Mouse (Mus musculus) layer of hippocampus, adult 2 months (tissue): ENCODE data around the gene Ctf2. TPM values are rescaled to one million over a fixed set of nuclear protein-coding genes. Genes with fewer than 3 reads are reported as not detected.

ENCODE experiments used
- DNase-seq, 2 experiments: peaks; one replicate each; pipeline ENCODE4 v3.0.0; 2022; ENCODE audit warnings: low spot score in 2 of 2
- H3K27ac ChIP-seq: fragments of 200-600 bp; 2 replicates; pipeline ENCODE4 v1.8.1; 2022
- H3K4me3 ChIP-seq: fragments of 200-600 bp; 2 replicates; pipeline ENCODE4 v1.8.1; 2022; ENCODE audit warnings: mild to moderate bottlenecking
- CTCF ChIP-seq: fragments of 200-600 bp; conservative IDR thresholded peaks from 2 replicates; pipeline ENCODE4 v1.8.1; 2022; ENCODE audit warnings: antibody characterized with exemption, mild to moderate bottlenecking, moderate library complexity
- microRNA-seq, 2 experiments: library from miRNA; unstranded; fragments of <30 nt; microRNA quantifications; one replicate each; pipeline ENCODE4 v1.2.0; 2021
- total RNA-seq, 2 experiments: library from RNA; stranded (reverse); gene quantifications; 2 replicates each; pipeline ENCODE4 v1.2.3; 2021

Gene Ctf2
- total RNA-seq, 2 experiments from 2014 or later = not detected

GRCm38 (mm10) chr7:127681888-127682553 is 49.9 kb downstream of the Ctf2 start:
- H3K27ac ChIP-seq = no peak overlapping the region
- no peak overlapping the region for H3K4me3 ChIP-seq
- no peak for DNase-seq
- no peak for TF ChIP-seq CTCF

GRCm38 (mm10) chr7:127680541-127680940 is 51.4 kb downstream of the Ctf2 start:
- TF ChIP-seq CTCF = no peak
- no peak overlapping the region for H3K4me3 ChIP-seq
- no peak overlapping the region for H3K27ac ChIP-seq
- no peak for DNase-seq

- H3K4me3 ChIP-seq = no peak overlapping the region
- no peak for TF ChIP-seq CTCF
- no peak overlapping the region for H3K27ac ChIP-seq
- DNase-seq = no peak
Measured at GRCm38 (mm10) chr7:127678811-127679210, 53.2 kb downstream of the Ctf2 start.

GRCm38 (mm10) chr7:127677609-127678008 is 54.4 kb downstream of the Ctf2 start:
- Histone ChIP-seq H3K4me3 (no peak overlapping the region), H3K27ac (no peak overlapping the region)
- no peak for DNase-seq
- TF ChIP-seq CTCF = no peak

GRCm38 (mm10) chr7:127677077-127677476 is 54.9 kb downstream of the Ctf2 start:
- DNase-seq = no peak
- no peak overlapping the region for H3K4me3 ChIP-seq
- H3K27ac ChIP-seq = no peak overlapping the region
- TF ChIP-seq CTCF = peak; percentile 75

- peak; percentile 20 to 32 for DNase-seq
- Histone ChIP-seq H3K4me3 (no peak overlapping the region), H3K27ac (peak overlapping the region; percentile 51; the same call in 1 of the 2 replicates)
- no peak for TF ChIP-seq CTCF
Measured at GRCm38 (mm10) chr7:127675391-127675811, 56.6 kb downstream of the Ctf2 start.

GRCm38 (mm10) chr7:127674977-127675376 is 57.0 kb downstream of the Ctf2 start:
- DNase-seq = peak; percentile 87 to 89
- TF ChIP-seq CTCF = peak; percentile 94
- Histone ChIP-seq H3K27ac (peak overlapping the region; percentile 51; the same call in 1 of the 2 replicates), H3K4me3 (no peak overlapping the region)

- no peak for DNase-seq
- Histone ChIP-seq H3K4me3 (no peak overlapping the region), H3K27ac (no peak overlapping the region)
- TF ChIP-seq CTCF = no peak
Measured at GRCm38 (mm10) chr7:127672776-127673175, 59.2 kb downstream of the Ctf2 start.

- H3K27ac ChIP-seq = no peak overlapping the region
- no peak for DNase-seq
- no peak for TF ChIP-seq CTCF
- H3K4me3 ChIP-seq = no peak overlapping the region
Measured at GRCm38 (mm10) chr7:127671880-127672774, 59.8 kb downstream of the Ctf2 start.

Small RNA genes lying within 50 kb of the gene (microRNA-seq; reads per million reads assigned to microRNA genes)
- gene Mir762 = 0 reads per million in 2 experiments

Other genes starting within 250 kb of the Ctf2 start
- gene Srcap, start 220.2 kb downstream of the Ctf2 start, total RNA-seq = 100 to 1,000 TPM; 118 to 127 TPM
- gene Gm42715, start 212.6 kb downstream of the Ctf2 start, total RNA-seq = 10 to 100 TPM in 1 of 2 experiments, 1 to 10 TPM in 1; 9.0 to 12.0 TPM
- gene Tmem265, start 170.8 kb downstream of the Ctf2 start, total RNA-seq = not detected
- gene Phkg2, start 158.8 kb downstream of the Ctf2 start, total RNA-seq = 10 to 100 TPM; 80.4 to 84.2 TPM
- 10 to 100 TPM; 11.5 to 12.9 TPM for gene Ccdc189, start 143.6 kb downstream of the Ctf2 start, total RNA-seq
- 10 to 100 TPM; 69.5 to 72.8 TPM for gene Rnf40, start 143.4 kb downstream of the Ctf2 start, total RNA-seq
- gene Zfp629, start 116.4 kb downstream of the Ctf2 start, total RNA-seq = 10 to 100 TPM; 21.8 to 22.5 TPM
- 10 to 100 TPM; 20.1 to 26.6 TPM for gene Bcl7c, start 23.2 kb downstream of the Ctf2 start, total RNA-seq
- gene Ctf1, start 19.4 kb downstream of the Ctf2 start, total RNA-seq = 1 to 10 TPM; 1.9 to 3.1 TPM
- 10 to 100 TPM; 53.8 to 59.7 TPM for gene Fbxl19, start 12.4 kb upstream of the Ctf2 start, total RNA-seq
- 10 to 100 TPM; 30.1 to 31.5 TPM for gene Orai3, start 37.6 kb upstream of the Ctf2 start, total RNA-seq
- gene Setd1a, start 44.5 kb upstream of the Ctf2 start, total RNA-seq = 10 to 100 TPM; 44.5 to 49.4 TPM
- 1 to 10 TPM; 1.4 to 3.3 TPM for gene Gm49388, start 53.4 kb upstream of the Ctf2 start, total RNA-seq
- gene Hsd3b7, start 68.4 kb upstream of the Ctf2 start, total RNA-seq = 1 to 10 TPM; 7.0 to 8.8 TPM
- 10 to 100 TPM; 60.2 to 64.6 TPM for gene Stx4a, start 92.1 kb upstream of the Ctf2 start, total RNA-seq
- gene Stx1b, start 92.4 kb upstream of the Ctf2 start, total RNA-seq = 100 to 1,000 TPM; 336 to 351 TPM
- gene Zfp646, start 144.1 kb upstream of the Ctf2 start, total RNA-seq = 10 to 100 TPM; 33.3 to 35.8 TPM
- 10 to 100 TPM; 24.3 to 25.7 TPM for gene Zfp668, start 144.7 kb upstream of the Ctf2 start, total RNA-seq
- gene Prss53, start 158.8 kb upstream of the Ctf2 start, total RNA-seq = 1 to 10 TPM; 2.8 to 3.1 TPM
- gene Gm21974, start 163.3 kb upstream of the Ctf2 start, total RNA-seq = not detected
- 10 to 100 TPM; 26.3 to 26.6 TPM for gene Vkorc1, start 163.5 kb upstream of the Ctf2 start, total RNA-seq
- 10 to 100 TPM; 36.9 to 41.7 TPM for gene Bckdk, start 171.9 kb upstream of the Ctf2 start, total RNA-seq
- gene Kat8, start 180.3 kb upstream of the Ctf2 start, total RNA-seq = 10 to 100 TPM; 31.7 to 34.3 TPM
- under 1 TPM; 0.20 to 0.66 TPM for gene Prss8, start 197.9 kb upstream of the Ctf2 start, total RNA-seq
- gene Prss36, start 214.6 kb upstream of the Ctf2 start, total RNA-seq = 10 to 100 TPM in 1 of 2 experiments, 1 to 10 TPM in 1; 9.7 to 10.6 TPM
- 100 to 1,000 TPM; 345 to 392 TPM for gene Fus, start 235.3 kb upstream of the Ctf2 start, total RNA-seq